Mouse (Mus musculus): Measurements from ENCODE around the gene Irgm1. TPM values are rescaled to one million over a fixed set of nuclear protein-coding genes. Genes with fewer than 3 reads are reported as not detected.

Gene Irgm1
- polyA plus RNA-seq, 1 experiment from 2014 or later, result 16.4 TPM

Other genes starting within 250 kb of the Irgm1 start
- gene Rack1, start 71.4 kb downstream of the Irgm1 start, polyA plus RNA-seq (2015; fragmentation: Nextera tagmentation; extraction: Ambion mirVana), result 815 and 831 TPM in 2 replicates
- 4.1 and 6.4 TPM in 2 replicates for gene Trim41, start 54.3 kb downstream of the Irgm1 start, polyA plus RNA-seq (2015; fragmentation: Nextera tagmentation; extraction: Ambion mirVana)
- gene Trim7, start 45.5 kb downstream of the Irgm1 start, polyA plus RNA-seq (2015; fragmentation: Nextera tagmentation; extraction: Ambion mirVana), result 1.1 and 2.7 TPM in 2 replicates
- 3.7 and 5.4 TPM in 2 replicates for gene Gm12184, start 45.0 kb downstream of the Irgm1 start, polyA plus RNA-seq (2015; fragmentation: Nextera tagmentation; extraction: Ambion mirVana)
- gene Gm5431, start 30.5 kb upstream of the Irgm1 start, polyA plus RNA-seq (2015; fragmentation: Nextera tagmentation; extraction: Ambion mirVana), result 0.23 and 0.30 TPM in 2 replicates
- 4.5 and 5.0 TPM in 2 replicates for gene Psme2b, start 74.5 kb upstream of the Irgm1 start, polyA plus RNA-seq (2015; fragmentation: Nextera tagmentation; extraction: Ambion mirVana)
- gene Olfr56, start 107.2 kb upstream of the Irgm1 start, polyA plus RNA-seq (2015; fragmentation: Nextera tagmentation; extraction: Ambion mirVana), result not detected in 2 replicates
- gene 9930111J21Rik1, start 107.7 kb upstream of the Irgm1 start, polyA plus RNA-seq (2015; fragmentation: Nextera tagmentation; extraction: Ambion mirVana), result 0.67 and 1.0 TPM in 2 replicates
- not detected in 2 replicates for gene Gm12185, start 120.5 kb upstream of the Irgm1 start, polyA plus RNA-seq (2015; fragmentation: Nextera tagmentation; extraction: Ambion mirVana)
- gene Tgtp1, start 122.5 kb upstream of the Irgm1 start, polyA plus RNA-seq (2015; fragmentation: Nextera tagmentation; extraction: Ambion mirVana), result 1.8 and 2.2 TPM in 2 replicates
- gene 9930111J21Rik2, start 179.6 kb upstream of the Irgm1 start, polyA plus RNA-seq (2015; fragmentation: Nextera tagmentation; extraction: Ambion mirVana), result 0.76 and 1.1 TPM in 2 replicates
- gene Tgtp2, start 192.5 kb upstream of the Irgm1 start, polyA plus RNA-seq (2015; fragmentation: Nextera tagmentation; extraction: Ambion mirVana), result 0.56 and 0.88 TPM in 2 replicates
- 3.1 and 3.2 TPM in 2 replicates for gene Ifi47, start 204.9 kb upstream of the Irgm1 start, polyA plus RNA-seq (2015; fragmentation: Nextera tagmentation; extraction: Ambion mirVana)
- gene Olfr1396, start 243.2 kb upstream of the Irgm1 start, polyA plus RNA-seq (2015; fragmentation: Nextera tagmentation; extraction: Ambion mirVana), result not detected in 2 replicates

All from intestine, embryonic 15.5 days (tissue).